Mouse (Mus musculus) hematopoietic stem cell, adult 5-6 weeks (primary cell): Measurements from ENCODE around the gene Skap1. TPM values are rescaled to one million over a fixed set of nuclear protein-coding genes. Genes with fewer than 3 reads are reported as not detected.

ENCODE experiments used
- ATAC-seq, 2 experiments: fragments of 125-278 bp in 1 of 2; replicated peaks in 1 of 2; 2 replicates each; pipeline ENCODE4 v1.8.0; 2016 to 2017; ENCODE audit warnings: inconsistent platforms in 2 of 2, mild to moderate bottlenecking in 2 of 2, moderate number of reproducible peaks in 2 of 2, low read depth in 1 of 2, moderate TSS enrichment in 1 of 2; ENCODE audit not compliant: low FRiP score in 2 of 2, poor library complexity in 2 of 2, severe bottlenecking in 2 of 2, insufficient read depth in 1 of 2, low TSS enrichment in 1 of 2
- total RNA-seq: library from RNA; stranded (forward); fragments of 172-1452, 232-1000 nt; gene quantifications from 2 replicates; pipeline ENCODE4 v1.2.3, GENCODE M21; 2017

Gene Skap1
- total RNA-seq, 1 experiment from 2014 or later = 2.4 TPM

DNA sequence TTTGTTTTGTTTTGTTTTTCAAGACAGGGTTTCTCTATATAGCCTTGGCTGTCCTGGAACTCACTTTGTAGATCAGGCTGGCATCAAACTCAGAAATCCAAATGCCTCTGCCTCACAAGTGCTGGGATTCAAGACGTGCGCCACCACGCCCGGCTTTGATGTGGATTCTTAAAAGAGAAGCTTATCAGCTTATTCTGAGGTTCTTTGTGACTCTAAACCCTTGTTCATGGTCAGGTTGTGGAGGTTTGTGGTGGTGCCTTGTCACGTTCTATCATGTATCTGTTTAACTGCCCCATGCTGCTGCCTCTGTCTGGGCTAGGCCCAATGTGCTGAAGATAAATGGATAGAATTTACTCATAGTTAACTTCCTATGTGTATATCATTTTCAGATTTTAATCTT, 341.2 kb downstream of the Skap1 start:
- ATAC-seq = no peak

GRCm38 (mm10) chr11:96808066-96808465, 343.7 kb downstream of the Skap1 start:
- ATAC-seq = no peak

Other genes starting within 250 kb of the Skap1 start
- gene Hoxb9, start 193.1 kb upstream of the Skap1 start, total RNA-seq = 0.30 and 0.44 TPM in 2 replicates
- not detected in 2 replicates for gene Hoxb8, start 182.7 kb upstream of the Skap1 start, total RNA-seq
- gene Hoxb7, start 178.0 kb upstream of the Skap1 start, total RNA-seq = not detected in 2 replicates
- 0.38 and 1.2 TPM in 2 replicates for gene Hoxb6, start 172.1 kb upstream of the Skap1 start, total RNA-seq
- gene Hoxb5, start 161.3 kb upstream of the Skap1 start, total RNA-seq = 0.25 and 1.3 TPM in 2 replicates
- 2.4 and 4.0 TPM in 2 replicates for gene Hoxb4, start 146.3 kb upstream of the Skap1 start, total RNA-seq
- 4.4 and 9.4 TPM in 2 replicates for gene Hoxb3, start 141.3 kb upstream of the Skap1 start, total RNA-seq
- 1.8 and 2.1 TPM in 2 replicates for gene Hoxb2, start 114.1 kb upstream of the Skap1 start, total RNA-seq
- not detected in 2 replicates for gene Hoxb1, start 98.8 kb upstream of the Skap1 start, total RNA-seq